Mouse (Mus musculus) kidney, postnatal 0 days (tissue): ENCODE results near the gene Slc38a4. TPM values are rescaled to one million over a fixed set of nuclear protein-coding genes. Genes with fewer than 3 reads are reported as not detected.

Experiments
- ATAC-seq: fragments of 200-750 bp; cut with Nextera tagmentation; replicated peaks from 2 replicates; pipeline ENCODE4 v1.8.0; 2017; ENCODE audit warnings: low read depth, moderate number of reproducible peaks, moderate TSS enrichment, moderate library complexity; ENCODE audit not compliant: low FRiP score
- DNase-seq: peaks from one replicate; pipeline ENCODE4 v3.0.0-alpha.2; 2016; ENCODE audit warnings: low spot score
- H3K27ac ChIP-seq: fragments of 300-500 bp; sonication (generic); 2 replicates; pipeline ENCODE4 v1.5.1; 2014; ENCODE audit warnings: mild to moderate bottlenecking
- H3K27me3 ChIP-seq: fragments of 300-500 bp; sonication (generic); 2 replicates; pipeline ENCODE4 v1.6.1; 2014; ENCODE audit warnings: low read length, mixed read lengths; ENCODE audit not compliant: insufficient read depth
- H3K36me3 ChIP-seq: fragments of 300-500 bp; sonication (generic); 2 replicates; pipeline ENCODE4 v1.6.1; 2014; ENCODE audit warnings: low read length, mixed read lengths; ENCODE audit not compliant: insufficient read depth
- H3K4me1 ChIP-seq: fragments of 300-500 bp; sonication (generic); replicated peaks from 2 replicates; pipeline ENCODE4 v1.6.1; 2014; ENCODE audit warnings: antibody characterized with exemption, low read length, mixed read lengths; ENCODE audit not compliant: insufficient read depth
- H3K4me2 ChIP-seq: fragments of 300-500 bp; sonication (generic); 2 replicates; pipeline ENCODE4 v1.6.1; 2014; ENCODE audit warnings: mild to moderate bottlenecking, low read length, moderate library complexity, mixed read lengths
- H3K4me3 ChIP-seq: fragments of 300-500 bp; sonication (generic); replicated peaks from 2 replicates; pipeline ENCODE4 v1.5.1; 2014; ENCODE audit warnings: low read depth, low read length
- H3K9ac ChIP-seq: fragments of 300-500 bp; sonication (generic); 2 replicates; pipeline ENCODE4 v1.6.1; 2014; ENCODE audit warnings: low read depth, low read length
- H3K9me3 ChIP-seq: fragments of 300-500 bp; sonication (generic); replicated peaks from 2 replicates; pipeline ENCODE4 v1.6.1; 2016; ENCODE audit warnings: low read length, inconsistent platforms, mixed read lengths
- CTCF ChIP-seq: IDR thresholded peaks from 2 replicates; pipeline ENCODE4 v1.5.1; 2016; ENCODE audit warnings: antibody characterized with exemption, low read depth, mild to moderate bottlenecking, moderate library complexity
- WGBS: fragments of 180-500 bp; shearing (Covaris S2); extraction: QIAGEN DNeasy Blood & Tissue Kit; methylation state at CpG from one replicate; pipeline ENCODE4 v1.1.7; 2014; 5-methylcytosine and 5-hydroxymethylcytosine counted together
- polyA plus RNA-seq: library from polyadenylated mRNA; unstranded; fragments of >200 nt; fragmentation: Nextera tagmentation; extraction: Ambion mirVana; gene quantifications from 2 replicates; pipeline ENCODE4 v1.2.1, GENCODE M21; 2015

Gene Slc38a4
- polyA plus RNA-seq, 1 experiment from 2014 or later: 38.4 TPM

- WGBS: 41% methylated on average over 11 of the region's 11 CpGs
- TF ChIP-seq CTCF: no peak
- ATAC-seq: 0 out of 2 replicates have a peak, but pooled peaks have one; percentile 36
- no peaks in the 10 kb centered on the region; the same call in 1 of the 2 replicates for H3K9me3 ChIP-seq
- H3K9ac ChIP-seq: no peak overlapping the region
- no peaks in the 10 kb centered on the region for H3K36me3 ChIP-seq
- no peaks in the 10 kb centered on the region for H3K4me1 ChIP-seq
- no peaks in the 10 kb centered on the region for H3K27me3 ChIP-seq
- H3K4me2 ChIP-seq: no peak overlapping the region
- H3K4me3 ChIP-seq: no peak overlapping the region
- peak; percentile 44 for DNase-seq
- no peak overlapping the region for H3K27ac ChIP-seq
Measured at GRCm38 (mm10) chr15:97049281-97049841, 6.4 kb downstream of the Slc38a4 start.

GRCm38 (mm10) chr15:97048267-97048666 is 7.5 kb downstream of the Slc38a4 start:
- Histone ChIP-seq H3K36me3 (no peaks in the 10 kb centered on the region), H3K9me3 (no peaks in the 10 kb centered on the region), H3K9ac (no peak overlapping the region), H3K4me2 (no peak overlapping the region), H3K27ac (no peak overlapping the region), H3K4me3 (no peak overlapping the region), H3K4me1 (no peaks in the 10 kb centered on the region), H3K27me3 (no peaks in the 10 kb centered on the region)
- no peak for DNase-seq
- WGBS: 82% methylated on average over 5 of the region's 5 CpGs
- ATAC-seq: no peak
- no peak for TF ChIP-seq CTCF

GRCm38 (mm10) chr15:97043921-97044320 is 11.8 kb downstream of the Slc38a4 start:
- no peak overlapping the region for H3K4me2 ChIP-seq
- H3K36me3 ChIP-seq: no peaks in the 10 kb centered on the region
- no peak overlapping the region for H3K4me3 ChIP-seq
- H3K9me3 ChIP-seq: no peaks in the 10 kb centered on the region
- no peak for TF ChIP-seq CTCF
- no peak for ATAC-seq
- H3K27me3 ChIP-seq: no peaks in the 10 kb centered on the region
- H3K9ac ChIP-seq: no peak overlapping the region
- WGBS: 72% methylated on average over 13 of the region's 13 CpGs
- DNase-seq: no peak
- no peaks in the 10 kb centered on the region for H3K4me1 ChIP-seq
- H3K27ac ChIP-seq: no peak overlapping the region

- Histone ChIP-seq H3K9ac (no peak overlapping the region), H3K4me3 (no peak overlapping the region), H3K4me2 (no peak overlapping the region), H3K36me3 (no peaks in the 10 kb centered on the region), H3K4me1 (no peaks in the 10 kb centered on the region), H3K9me3 (no peaks in the 10 kb centered on the region), H3K27me3 (no peaks in the 10 kb centered on the region), H3K27ac (no peak overlapping the region)
- DNase-seq (peak; percentile 66), ATAC-seq (no peak)
- TF ChIP-seq CTCF: no peak
- 33% methylated on average over 7 of the region's 7 CpGs for WGBS
Measured at GRCm38 (mm10) chr15:97042001-97042491, 13.7 kb downstream of the Slc38a4 start.

GRCm38 (mm10) chr15:97041182-97041581 is 14.6 kb downstream of the Slc38a4 start:
- H3K27ac ChIP-seq: no peak overlapping the region
- 79% methylated on average over 9 of the region's 9 CpGs for WGBS
- no peak overlapping the region for H3K9ac ChIP-seq
- no peak for TF ChIP-seq CTCF
- no peaks in the 10 kb centered on the region for H3K27me3 ChIP-seq
- H3K36me3 ChIP-seq: no peaks in the 10 kb centered on the region
- H3K4me1 ChIP-seq: no peaks in the 10 kb centered on the region
- H3K9me3 ChIP-seq: no peaks in the 10 kb centered on the region
- DNase-seq (no peak), ATAC-seq (no peak)
- no peak overlapping the region for H3K4me2 ChIP-seq
- H3K4me3 ChIP-seq: no peak overlapping the region

GRCm38 (mm10) chr15:97037710-97038109 is 18.0 kb downstream of the Slc38a4 start:
- ATAC-seq (no peak), DNase-seq (no peak)
- Histone ChIP-seq H3K9me3 (no peaks in the 10 kb centered on the region), H3K27ac (no peak overlapping the region), H3K27me3 (no peaks in the 10 kb centered on the region), H3K36me3 (no peaks in the 10 kb centered on the region), H3K9ac (no peak overlapping the region), H3K4me3 (no peak overlapping the region), H3K4me2 (no peak overlapping the region), H3K4me1 (no peaks in the 10 kb centered on the region)
- TF ChIP-seq CTCF: no peak
- WGBS: 91% methylated on average over 8 of the region's 8 CpGs

GRCm38 (mm10) chr15:97035892-97036291 is 19.9 kb downstream of the Slc38a4 start:
- no peak overlapping the region for H3K4me3 ChIP-seq
- ATAC-seq (no peak), DNase-seq (no peak)
- WGBS: 76% methylated on average over 6 of the region's 6 CpGs
- H3K27ac ChIP-seq: no peak overlapping the region
- no peaks in the 10 kb centered on the region for H3K9me3 ChIP-seq
- no peaks in the 10 kb centered on the region for H3K36me3 ChIP-seq
- no peak overlapping the region for H3K9ac ChIP-seq
- no peaks in the 10 kb centered on the region for H3K4me1 ChIP-seq
- no peaks in the 10 kb centered on the region for H3K27me3 ChIP-seq
- H3K4me2 ChIP-seq: no peak overlapping the region
- no peak for TF ChIP-seq CTCF
